Mouse (Mus musculus) megakaryocyte-erythroid progenitor cell, adult 5 weeks (primary cell): Measurements from ENCODE around the gene Gm28778. TPM values are rescaled to one million over a fixed set of nuclear protein-coding genes. Genes with fewer than 3 reads are reported as not detected.

ENCODE experiments used
- polyA plus RNA-seq: library from polyadenylated mRNA; stranded (reverse); fragments of >175 nt; gene quantifications from 2 replicates; pipeline ENCODE4 v1.2.3, GENCODE M21; 2012

The Gm28778 gene
- 0.27 TPM in 1 of 2 replicates, not detected in the other for polyA plus RNA-seq

GRCm38 (mm10) chr1:53296581-53297383, at the start of gene Gm28778, which contains the start of the genes Pms1 and Ormdl1:
Gm28778 (plus strand) TSS chr1:53297111.
Pms1 (minus strand) TSS chr1:53297018.
Ormdl1 (plus strand) TSS chr1:53297095.

DNA sequence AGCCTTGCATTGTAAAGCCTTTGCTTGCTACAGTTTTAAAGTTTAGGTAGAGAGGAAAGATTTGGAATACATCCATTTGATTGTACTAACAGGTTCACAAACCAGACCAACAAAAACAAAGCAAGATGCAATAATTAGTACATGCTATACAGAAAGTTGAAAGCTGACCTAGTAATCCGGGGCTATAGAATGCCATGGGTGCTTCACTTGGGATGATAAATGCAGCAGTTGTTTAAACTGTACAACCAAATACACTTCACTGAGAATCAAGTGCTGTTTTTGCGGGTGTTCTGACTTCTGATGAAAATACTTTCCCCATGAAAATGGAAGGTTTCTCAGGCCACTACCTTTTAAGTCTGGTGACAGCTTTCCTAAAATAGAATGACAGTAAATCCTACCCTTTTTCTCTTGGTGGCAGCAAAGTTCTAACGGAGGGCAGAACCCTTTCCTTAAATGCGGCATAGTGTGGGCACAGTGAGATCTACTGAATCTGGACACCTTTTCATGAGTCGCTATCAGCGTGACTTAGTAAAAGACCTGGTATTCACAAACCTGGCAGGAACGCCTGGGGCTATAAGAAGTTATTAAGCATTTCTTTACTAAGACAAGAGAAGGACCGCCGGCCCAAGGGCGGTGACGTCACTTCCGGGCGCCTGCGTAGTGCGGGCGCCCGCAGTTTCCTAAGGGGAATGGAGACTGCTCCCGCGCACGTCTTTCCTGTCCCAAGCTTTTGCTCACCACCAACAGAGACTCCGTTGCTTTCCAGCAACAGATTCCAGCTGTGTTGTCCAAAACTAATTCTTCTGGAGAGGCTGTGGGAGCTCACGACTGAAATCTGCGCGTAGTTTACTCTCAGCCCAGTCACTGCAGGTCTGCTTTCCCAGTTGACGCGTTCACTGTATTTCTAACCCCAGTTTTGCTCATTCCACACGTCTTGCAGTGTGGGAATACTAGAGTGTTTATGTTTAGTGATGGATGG, 16.4 kb downstream of the Gm28778 start, which contains the start of gene Osgepl1:
Gene Osgepl1 (plus strand): TSS at position 636 of the 979 bp plus-strand sequence.

DNA sequence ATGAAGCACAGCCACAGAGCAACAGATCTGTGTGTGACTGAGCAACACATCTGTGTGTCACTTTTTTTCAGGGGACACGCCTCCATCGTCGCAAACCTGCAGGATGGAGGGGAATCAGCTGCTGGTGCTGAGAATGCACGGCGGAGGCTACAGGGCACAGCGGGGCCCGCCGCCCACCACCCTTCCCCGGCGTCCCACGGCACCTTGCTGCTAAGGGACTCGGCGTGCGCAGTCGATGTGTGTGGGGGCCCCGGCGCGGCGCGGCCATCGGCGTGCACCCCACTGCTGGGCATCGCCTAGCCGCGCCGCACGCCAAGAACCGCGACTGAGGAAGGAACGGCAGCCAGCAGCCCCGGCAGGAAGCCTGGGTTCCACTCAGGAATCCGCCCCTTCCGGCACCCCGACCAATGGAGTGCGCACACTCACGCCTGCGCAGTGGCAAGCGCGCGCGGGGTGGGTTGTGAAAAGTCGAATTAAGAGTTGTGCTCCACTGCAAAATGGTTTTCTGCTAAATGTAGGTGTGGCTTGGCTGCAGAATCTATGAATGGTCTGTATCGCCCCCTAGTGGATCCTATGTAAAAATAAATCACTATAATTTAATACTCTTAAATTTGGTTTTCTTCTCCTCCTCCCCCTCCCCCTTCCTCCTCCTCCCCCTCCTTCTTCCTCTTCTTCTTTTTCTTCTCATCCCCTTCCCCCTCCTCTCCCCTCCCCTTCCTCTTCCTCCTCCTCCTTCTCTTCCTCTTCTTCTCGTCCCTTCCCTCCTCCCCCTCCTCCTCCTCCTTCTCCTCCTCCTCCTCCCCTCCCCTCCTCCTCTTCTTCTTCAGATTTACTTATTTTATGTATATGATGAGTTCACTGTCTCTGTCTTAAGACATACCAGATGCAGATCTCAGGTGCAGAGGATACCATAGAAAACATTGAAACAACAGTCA, 55.7 kb downstream of the Gm28778 start, which contains the start of the genes Asdurf, Gm28551 and Asnsd1:
Gene Asdurf (minus strand): TSS at position 293 of the 935 bp plus-strand sequence.
Gene Gm28551 (minus strand): TSS at position 341 of the 935 bp plus-strand sequence.
Gene Asnsd1 (minus strand): TSS at position 426 of the 935 bp plus-strand sequence.

Other genes starting within 250 kb of the Gm28778 start
- not detected in 2 replicates for gene Mstn, start 235.5 kb upstream of the Gm28778 start, polyA plus RNA-seq
- not detected in 2 replicates for gene 1700019A02Rik, start 109.5 kb upstream of the Gm28778 start, polyA plus RNA-seq
- gene Pms1, start 93 bp upstream of the Gm28778 start, polyA plus RNA-seq: 0.49 and 1.0 TPM in 2 replicates
- gene Ormdl1, start within 50 bp of the Gm28778 start, polyA plus RNA-seq: 0.78 and 0.99 TPM in 2 replicates
- gene Osgepl1, start 16.5 kb downstream of the Gm28778 start, polyA plus RNA-seq: 0.40 and 1.3 TPM in 2 replicates
- 34.3 and 38.4 TPM in 2 replicates for gene Asdurf, start 55.5 kb downstream of the Gm28778 start, polyA plus RNA-seq
- 0.15 TPM in 1 of 2 replicates, not detected in the other for gene Gm28551, start 55.6 kb downstream of the Gm28778 start, polyA plus RNA-seq
- gene Asnsd1, start 55.6 kb downstream of the Gm28778 start, polyA plus RNA-seq: 17.2 and 24.3 TPM in 2 replicates